Mouse (Mus musculus): ENCODE results near the gene Cntn2.

DNA sequence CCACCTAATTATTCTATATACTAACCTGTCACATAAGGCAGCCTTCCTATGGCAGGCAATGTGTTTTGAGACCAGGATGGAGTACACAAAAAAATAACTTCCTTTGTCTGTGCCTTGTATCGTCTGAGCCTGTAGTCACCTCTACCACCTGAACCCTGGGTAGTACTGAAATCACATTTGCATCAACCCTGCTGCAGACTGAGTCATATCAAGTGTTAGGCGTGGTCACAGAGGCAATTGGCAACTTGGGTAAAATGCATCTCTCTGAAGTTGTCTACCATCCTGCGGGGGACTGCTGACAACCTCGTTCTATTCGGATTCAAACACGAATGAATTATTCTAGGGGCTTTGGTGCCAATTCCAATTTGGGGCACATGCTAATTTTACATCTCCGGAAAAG is 37.0 kb upstream of the Cntn2 start:
- TF ChIP-seq POLR2A (IDR thresholded peaks at IDR 0.05; ENCODE audit: borderline replicate concordance, extremely low read depth, low read depth, low read length): no peak
- no peak for TF ChIP-seq CTCF (IDR thresholded peaks at IDR 0.05; ENCODE audit: insufficient read depth, low read length)

All from lung, adult 2 months (tissue).